Mouse (Mus musculus): ENCODE measurements at regions not wholly inside any gene's neighbourhood (a gene's known extent, or its start where the extent isn't known, plus 50 kb on each side); places are given as distances from the start of the nearest gene placed in this dataset.

DNA sequence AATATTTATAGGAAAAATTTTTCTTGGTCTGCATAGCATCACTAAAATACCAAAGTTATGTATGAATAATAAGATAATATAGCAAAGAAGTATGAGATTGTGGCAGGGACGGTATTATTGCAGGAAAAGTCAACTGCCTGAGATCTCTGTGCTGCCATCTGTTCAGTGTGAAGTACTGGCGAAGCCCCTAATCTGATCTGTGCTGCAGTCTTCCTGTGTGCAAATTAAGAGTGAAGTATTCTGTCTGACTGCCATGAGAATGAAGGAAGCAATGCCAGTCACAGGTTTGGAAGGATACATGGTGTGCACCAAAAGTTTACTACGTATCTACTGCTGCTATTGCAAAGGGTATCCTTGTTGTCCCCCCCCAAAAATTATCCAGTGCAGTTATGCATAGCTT is 501.5 kb downstream of the Rab28 start:
- Histone ChIP-seq H3K4me2 (ENCODE audit: low read depth, low read length) (no peak overlapping the region), H3K27ac (replicated peaks; ENCODE audit: low read depth, low read length) (no peak overlapping the region), H3K36me3 (replicated peaks; ENCODE audit: control insufficient read depth, insufficient read depth, low read depth, low read length) (no peaks in the 10 kb centered on the region), H3K4me3 (ENCODE audit: low read depth, low read length) (no peak overlapping the region), H3K9me3 (replicated peaks; ENCODE audit: control insufficient read depth, low read length) (no peaks in the 10 kb centered on the region), H3K27me3 (ENCODE audit: control insufficient read depth, insufficient read depth, low read length) (no peaks in the 10 kb centered on the region), H3K9ac (replicated peaks; ENCODE audit: low read length) (no peak overlapping the region), H3K4me1 (ENCODE audit: control insufficient read depth, insufficient read depth, low read length) (no peaks in the 10 kb centered on the region)
- ATAC-seq (replicated peaks; ENCODE audit: insufficient number of reproducible peaks, low FRiP score, low TSS enrichment, low read depth): no peak
- WGBS: 81% methylated on average over 3 of the region's 3 CpGs
- DNase-seq (ENCODE audit: low spot score): no peak

DNA sequence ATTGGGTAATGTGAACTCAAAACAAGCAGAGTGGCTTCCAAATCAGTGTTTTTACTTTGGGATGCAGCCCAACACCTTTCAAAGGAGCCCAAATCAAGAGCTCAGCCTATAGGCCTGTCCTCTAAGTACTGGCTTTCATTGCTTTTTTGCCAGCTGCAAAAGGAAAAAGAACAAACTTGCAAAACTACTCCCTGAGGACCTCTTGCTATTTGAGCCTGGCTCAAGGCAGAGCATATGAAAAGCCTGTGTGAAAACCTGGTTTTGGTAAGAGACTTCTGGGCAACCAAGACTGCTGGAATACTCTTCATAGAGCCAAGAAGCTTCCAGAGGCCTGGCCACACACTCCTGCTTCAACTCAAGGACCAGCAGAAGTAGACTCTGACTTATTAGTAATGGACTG is 503.5 kb downstream of the Rab28 start:
- no peak overlapping the region for H3K4me2 ChIP-seq (ENCODE audit: low read depth, low read length)
- no peak overlapping the region for H3K9ac ChIP-seq (replicated peaks; ENCODE audit: low read length)
- no peaks in the 10 kb centered on the region for H3K9me3 ChIP-seq (replicated peaks; ENCODE audit: control insufficient read depth, low read length)
- no peaks in the 10 kb centered on the region for H3K27me3 ChIP-seq (ENCODE audit: control insufficient read depth, insufficient read depth, low read length)
- DNase-seq (ENCODE audit: low spot score) (no peak), ATAC-seq (replicated peaks; ENCODE audit: insufficient number of reproducible peaks, low FRiP score, low TSS enrichment, low read depth) (no peak)
- H3K36me3 ChIP-seq (replicated peaks; ENCODE audit: control insufficient read depth, insufficient read depth, low read depth, low read length): no peaks in the 10 kb centered on the region
- no peak overlapping the region for H3K4me3 ChIP-seq (ENCODE audit: low read depth, low read length)
- H3K27ac ChIP-seq (replicated peaks; ENCODE audit: low read depth, low read length): no peak overlapping the region
- H3K4me1 ChIP-seq (ENCODE audit: control insufficient read depth, insufficient read depth, low read length): no peaks in the 10 kb centered on the region

DNA sequence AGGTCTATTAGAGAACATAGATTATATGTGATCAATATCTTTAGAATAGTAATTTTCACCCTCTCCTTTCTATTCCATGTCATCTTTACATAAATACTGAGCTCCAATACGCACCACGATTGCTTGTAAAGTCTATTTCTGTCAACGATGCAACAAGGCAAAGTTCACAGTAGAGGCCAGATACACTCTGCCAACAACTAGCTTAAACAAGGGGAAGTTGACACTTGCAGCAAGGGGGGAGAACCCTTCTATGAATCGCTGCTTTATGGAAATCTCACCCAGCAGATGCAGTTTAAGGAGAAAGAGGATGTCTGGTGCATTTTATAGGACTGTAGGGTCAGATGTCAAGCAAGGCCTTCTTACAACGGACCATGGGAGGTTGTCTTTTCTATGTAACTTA is 520.8 kb downstream of the Rab28 start:
- DNase-seq (ENCODE audit: low spot score): no peak
- no peak for ATAC-seq (replicated peaks; ENCODE audit: insufficient number of reproducible peaks, low FRiP score, low TSS enrichment, low read depth)
- no peaks in the 10 kb centered on the region for H3K4me1 ChIP-seq (ENCODE audit: control insufficient read depth, insufficient read depth, low read length)
- H3K4me2 ChIP-seq (ENCODE audit: low read depth, low read length): no peak overlapping the region
- 55% methylated on average over 5 of the region's 5 CpGs for WGBS
- no peaks in the 10 kb centered on the region for H3K27me3 ChIP-seq (ENCODE audit: control insufficient read depth, insufficient read depth, low read length)
- H3K27ac ChIP-seq (replicated peaks; ENCODE audit: low read depth, low read length): no peak overlapping the region
- H3K9ac ChIP-seq (replicated peaks; ENCODE audit: low read length): no peak overlapping the region
- H3K4me3 ChIP-seq (ENCODE audit: low read depth, low read length): no peak overlapping the region
- H3K9me3 ChIP-seq (replicated peaks; ENCODE audit: control insufficient read depth, low read length): no peaks in the 10 kb centered on the region
- no peaks in the 10 kb centered on the region for H3K36me3 ChIP-seq (replicated peaks; ENCODE audit: control insufficient read depth, insufficient read depth, low read depth, low read length)

DNA sequence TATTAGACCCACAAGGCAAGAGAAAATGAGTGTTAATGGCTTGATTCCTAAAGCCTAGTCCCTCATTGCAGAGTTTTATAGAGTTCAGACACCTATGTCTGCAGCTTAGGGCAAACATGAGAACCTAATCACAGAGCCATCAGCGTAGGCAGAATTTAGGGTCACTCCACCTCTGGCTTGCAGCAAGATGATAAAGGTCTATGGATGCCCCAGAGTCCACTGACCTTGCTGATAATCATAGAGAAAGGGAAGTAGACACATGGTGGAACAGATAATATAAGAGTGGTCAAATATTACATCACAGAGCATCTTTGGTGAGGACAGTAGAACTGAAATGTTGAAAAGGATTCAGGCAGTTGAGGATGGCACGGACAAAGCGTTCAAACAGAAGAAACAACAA is 530.7 kb downstream of the Rab28 start:
- WGBS: 94% methylated on average over 3 of the region's 3 CpGs
- H3K27ac ChIP-seq (replicated peaks; ENCODE audit: low read depth, low read length): no peak overlapping the region
- H3K4me1 ChIP-seq (ENCODE audit: control insufficient read depth, insufficient read depth, low read length): no peaks in the 10 kb centered on the region
- no peaks in the 10 kb centered on the region for H3K9me3 ChIP-seq (replicated peaks; ENCODE audit: control insufficient read depth, low read length)
- no peaks in the 10 kb centered on the region for H3K36me3 ChIP-seq (replicated peaks; ENCODE audit: control insufficient read depth, insufficient read depth, low read depth, low read length)
- no peak overlapping the region for H3K9ac ChIP-seq (replicated peaks; ENCODE audit: low read length)
- no peaks in the 10 kb centered on the region for H3K27me3 ChIP-seq (ENCODE audit: control insufficient read depth, insufficient read depth, low read length)
- no peak overlapping the region for H3K4me3 ChIP-seq (ENCODE audit: low read depth, low read length)
- no peak for ATAC-seq (replicated peaks; ENCODE audit: insufficient number of reproducible peaks, low FRiP score, low TSS enrichment, low read depth)
- no peak for DNase-seq (ENCODE audit: low spot score)
- H3K4me2 ChIP-seq (ENCODE audit: low read depth, low read length): no peak overlapping the region

DNA sequence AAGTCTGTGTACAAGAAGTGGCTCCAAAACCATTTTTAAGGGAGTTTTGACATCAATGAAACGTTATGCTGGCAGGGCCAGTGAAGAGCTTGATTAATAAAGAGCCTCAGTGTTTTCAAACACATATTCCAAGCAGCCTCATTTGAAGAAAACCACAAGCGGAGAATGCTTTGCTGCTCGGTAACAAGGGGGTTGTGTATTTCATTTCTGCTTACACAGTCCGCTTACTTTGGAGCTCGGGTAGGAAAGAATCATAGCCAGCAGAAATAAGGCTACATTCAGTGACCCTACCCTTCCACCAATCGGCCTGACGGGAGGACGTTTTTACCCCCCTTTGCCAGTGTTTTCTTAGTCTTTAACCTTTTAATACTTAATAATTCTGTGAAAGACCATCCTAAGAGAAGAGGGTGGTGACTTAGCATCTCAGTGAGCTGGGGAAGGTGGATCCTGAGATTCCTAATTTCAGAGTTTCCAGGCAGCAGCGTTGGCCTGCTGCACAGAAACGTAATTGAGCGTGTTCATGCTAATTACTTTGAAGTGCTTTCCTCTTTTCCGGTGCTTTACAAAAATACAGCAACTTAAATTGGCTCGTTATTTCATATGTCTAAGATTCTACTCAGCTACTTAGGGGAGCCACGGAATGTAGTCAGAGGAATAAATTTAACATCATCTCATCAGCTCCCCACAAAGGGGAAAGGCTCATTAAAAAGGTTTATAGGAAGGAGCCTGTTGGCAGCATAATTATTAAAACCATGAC is 541.9 kb downstream of the Rab28 start:
- H3K4me3 ChIP-seq (ENCODE audit: low read depth, low read length): no peak overlapping the region
- DNase-seq (ENCODE audit: low spot score) (no peak), ATAC-seq (replicated peaks; ENCODE audit: insufficient number of reproducible peaks, low FRiP score, low TSS enrichment, low read depth) (no peak)
- no peaks in the 10 kb centered on the region for H3K9me3 ChIP-seq (replicated peaks; ENCODE audit: control insufficient read depth, low read length)
- no peak overlapping the region for H3K4me2 ChIP-seq (ENCODE audit: low read depth, low read length)
- no peaks in the 10 kb centered on the region for H3K4me1 ChIP-seq (ENCODE audit: control insufficient read depth, insufficient read depth, low read length)
- 56% methylated on average over 14 of the region's 14 CpGs for WGBS
- H3K27ac ChIP-seq (replicated peaks; ENCODE audit: low read depth, low read length): no peak overlapping the region
- no peaks in the 10 kb centered on the region for H3K27me3 ChIP-seq (ENCODE audit: control insufficient read depth, insufficient read depth, low read length)
- H3K9ac ChIP-seq (replicated peaks; ENCODE audit: low read length): no peak overlapping the region
- H3K36me3 ChIP-seq (replicated peaks; ENCODE audit: control insufficient read depth, insufficient read depth, low read depth, low read length): no peaks in the 10 kb centered on the region

DNA sequence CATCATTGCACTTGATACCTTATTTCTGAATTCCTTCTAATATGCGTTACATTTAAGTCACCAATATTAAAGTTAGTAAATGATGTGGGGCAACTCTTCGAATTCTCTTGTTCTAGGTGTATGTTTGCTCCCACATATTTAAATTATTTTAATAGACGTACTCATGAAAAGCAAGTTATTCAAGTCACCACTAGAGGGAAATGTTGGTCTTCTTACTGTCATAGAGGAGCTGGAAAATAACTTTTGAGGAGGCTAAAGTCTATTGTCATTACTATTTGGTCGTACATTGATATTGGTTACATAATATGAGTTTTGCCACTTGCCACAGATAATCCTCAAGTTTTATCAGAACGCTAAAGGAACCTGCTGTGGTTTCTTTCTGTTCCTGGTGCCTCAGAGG is 582.9 kb downstream of the Rab28 start:
- Histone ChIP-seq H3K4me2 (ENCODE audit: low read depth, low read length) (no peak overlapping the region), H3K9me3 (replicated peaks; ENCODE audit: control insufficient read depth, low read length) (no peaks in the 10 kb centered on the region), H3K4me3 (ENCODE audit: low read depth, low read length) (no peak overlapping the region), H3K27me3 (ENCODE audit: control insufficient read depth, insufficient read depth, low read length) (no peaks in the 10 kb centered on the region), H3K9ac (replicated peaks; ENCODE audit: low read length) (no peak overlapping the region), H3K36me3 (replicated peaks; ENCODE audit: control insufficient read depth, insufficient read depth, low read depth, low read length) (no peaks in the 10 kb centered on the region), H3K27ac (replicated peaks; ENCODE audit: low read depth, low read length) (no peak overlapping the region), H3K4me1 (ENCODE audit: control insufficient read depth, insufficient read depth, low read length) (no peaks in the 10 kb centered on the region)
- 23% methylated on average over 5 of the region's 5 CpGs for WGBS
- ATAC-seq (replicated peaks; ENCODE audit: insufficient number of reproducible peaks, low FRiP score, low TSS enrichment, low read depth): no peak
- peak; percentile 77 for DNase-seq (ENCODE audit: low spot score)

DNA sequence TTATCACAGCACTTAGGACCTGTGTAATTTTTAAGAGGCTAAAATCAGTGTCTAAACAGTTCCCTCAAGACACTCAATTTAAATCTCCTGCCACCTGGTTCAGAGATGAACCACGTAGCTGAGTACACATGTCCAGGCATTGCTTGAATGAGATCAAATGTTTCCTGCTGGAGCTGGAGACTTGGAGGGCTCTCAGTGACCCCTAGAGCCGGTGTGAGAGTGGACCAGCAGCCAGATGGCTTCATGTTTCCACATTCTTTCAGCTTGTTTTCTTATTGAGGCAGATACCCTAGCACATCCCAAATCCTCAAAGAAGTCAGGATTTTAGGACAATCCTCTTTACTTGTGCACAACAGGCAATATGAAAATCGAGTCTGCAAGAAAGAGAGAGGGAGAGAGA is 590.3 kb downstream of the Rab28 start:
- WGBS: 27% methylated on average over 3 of the region's 3 CpGs
- Histone ChIP-seq H3K4me2 (ENCODE audit: low read depth, low read length) (no peak overlapping the region), H3K9me3 (replicated peaks; ENCODE audit: control insufficient read depth, low read length) (no peaks in the 10 kb centered on the region), H3K27me3 (ENCODE audit: control insufficient read depth, insufficient read depth, low read length) (no peaks in the 10 kb centered on the region), H3K4me1 (ENCODE audit: control insufficient read depth, insufficient read depth, low read length) (no peaks in the 10 kb centered on the region), H3K9ac (replicated peaks; ENCODE audit: low read length) (no peak overlapping the region), H3K27ac (replicated peaks; ENCODE audit: low read depth, low read length) (no peak overlapping the region), H3K36me3 (replicated peaks; ENCODE audit: control insufficient read depth, insufficient read depth, low read depth, low read length) (no peaks in the 10 kb centered on the region), H3K4me3 (ENCODE audit: low read depth, low read length) (no peak overlapping the region)
- no peak for ATAC-seq (replicated peaks; ENCODE audit: insufficient number of reproducible peaks, low FRiP score, low TSS enrichment, low read depth)
- DNase-seq (ENCODE audit: low spot score): peak; percentile 13

DNA sequence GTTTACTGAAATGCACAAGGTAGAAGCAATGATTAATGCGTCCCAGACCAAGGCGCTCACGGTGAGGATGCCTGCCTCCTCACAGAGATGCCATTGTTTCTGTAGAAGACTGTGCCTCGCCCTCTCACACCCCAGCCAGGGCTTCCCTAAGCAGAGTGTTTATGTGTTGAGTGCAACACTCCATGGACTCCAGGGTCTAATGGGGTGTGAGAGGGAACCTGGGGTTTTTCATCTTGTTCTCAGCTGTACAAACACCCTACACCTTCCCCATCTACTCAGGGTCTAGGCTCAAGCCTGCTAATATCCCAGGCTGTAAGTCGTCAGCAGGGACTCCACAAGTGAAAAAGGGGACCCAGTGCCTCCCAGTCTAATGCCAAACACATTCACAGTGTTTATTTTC is 620.2 kb downstream of the Rab28 start:
- no peak for DNase-seq (ENCODE audit: low spot score)
- H3K4me1 ChIP-seq (ENCODE audit: control insufficient read depth, insufficient read depth, low read length): no peaks in the 10 kb centered on the region
- no peak overlapping the region for H3K27ac ChIP-seq (replicated peaks; ENCODE audit: low read depth, low read length)
- no peak overlapping the region for H3K4me3 ChIP-seq (ENCODE audit: low read depth, low read length)
- WGBS: 31% methylated on average over 5 of the region's 5 CpGs
- H3K4me2 ChIP-seq (ENCODE audit: low read depth, low read length): no peak overlapping the region
- no peaks in the 10 kb centered on the region for H3K27me3 ChIP-seq (ENCODE audit: control insufficient read depth, insufficient read depth, low read length)
- no peak for ATAC-seq (replicated peaks; ENCODE audit: insufficient number of reproducible peaks, low FRiP score, low TSS enrichment, low read depth)
- H3K36me3 ChIP-seq (replicated peaks; ENCODE audit: control insufficient read depth, insufficient read depth, low read depth, low read length): no peaks in the 10 kb centered on the region
- no peak overlapping the region for H3K9ac ChIP-seq (replicated peaks; ENCODE audit: low read length)
- H3K9me3 ChIP-seq (replicated peaks; ENCODE audit: control insufficient read depth, low read length): no peaks in the 10 kb centered on the region

Measured in embryonic facial prominence, embryonic 11.5 days (tissue).